Mouse (Mus musculus) midbrain, embryonic 12.5 days (tissue): ENCODE results near the gene Tuba8. TPM values are rescaled to one million over a fixed set of nuclear protein-coding genes. Genes with fewer than 3 reads are reported as not detected.

Experiments used
- polyA plus RNA-seq: library from polyadenylated mRNA; unstranded; fragments of >200 nt; fragmentation: Nextera tagmentation; extraction: Ambion mirVana; gene quantifications from 2 replicates; pipeline ENCODE4 v1.2.1, GENCODE M21; 2016

Tuba8 gene
- polyA plus RNA-seq, 1 experiment from 2014 or later, result not detected

Other genes with a start within 250 kb of the Tuba8 start
- gene Mical3, start 79.7 kb upstream of the Tuba8 start, polyA plus RNA-seq, result 18.7 and 19.4 TPM in 2 replicates
- 12.3 and 12.6 TPM in 2 replicates for gene Pex26, start 27.0 kb upstream of the Tuba8 start, polyA plus RNA-seq
- 1.9 TPM in 2 replicates for gene Usp18, start 35.2 kb downstream of the Tuba8 start, polyA plus RNA-seq
- gene Slc6a13, start 89.5 kb downstream of the Tuba8 start, polyA plus RNA-seq, result 6.4 and 10.8 TPM in 2 replicates
- gene Slc6a12, start 132.4 kb downstream of the Tuba8 start, polyA plus RNA-seq, result 0.20 and 0.37 TPM in 2 replicates